Comparison of ENCODE assay signal across 1 mouse cellular context in the genomic region with DNA sequence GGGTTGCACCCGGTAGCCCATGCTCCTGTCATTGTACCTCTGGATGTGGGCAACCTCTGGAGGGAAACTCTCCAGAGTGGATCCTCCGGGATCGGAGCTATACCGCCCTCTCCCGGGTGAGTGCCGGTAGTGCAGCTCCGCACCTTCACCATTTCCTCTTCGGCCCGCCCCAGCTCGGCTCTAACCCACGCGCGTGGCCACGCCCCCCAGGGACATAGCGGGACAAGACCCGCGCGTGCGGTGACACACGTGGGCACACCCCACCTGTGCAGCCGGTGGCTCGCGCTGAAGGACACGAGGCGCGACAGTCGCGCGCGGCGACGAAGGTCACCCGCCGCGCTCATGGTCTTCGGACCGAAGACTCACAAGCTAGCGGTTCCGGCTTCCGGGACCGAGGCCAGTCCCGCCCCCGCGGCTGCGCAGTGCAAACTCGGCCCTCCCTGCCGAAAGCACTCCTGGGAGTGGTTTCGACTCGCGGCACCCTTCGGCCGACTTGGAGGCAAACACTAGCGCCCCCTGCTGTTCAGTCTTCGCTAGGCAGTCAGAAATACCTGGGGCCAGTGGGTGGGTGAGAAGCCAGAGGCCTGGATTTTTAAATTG.
A peak's percentile ranks its signal among the peaks of the same experiment; 100 is the strongest.
TF ChIP-seq lines count a peak whose summit lies in the region.

A gene (minus strand): TSS at position 432 of the 600 bp plus-strand sequence.

TF ChIP-seq in MEL, 35 proteins besides CTCF, POLR2A, EP300 and RAD21 (continued from another document):
- TF ChIP-seq E2F4 (IDR thresholded peaks at IDR 0.05; ENCODE audit: borderline replicate concordance, low read depth, low read length) (peak; percentile 41; the same call in 1 of the 2 replicates), SMC3 (IDR thresholded peaks at IDR 0.05; ENCODE audit: low read depth, low read length) (peak; percentile 87), CHD1 (IDR thresholded peaks at IDR 0.05; ENCODE audit: low read depth, low read length) (no peak), MYC (IDR thresholded peaks at IDR 0.05; ENCODE audit: low read depth, low read length) (peak; percentile 62; the same call in 1 of the 2 replicates), HCFC1 (IDR thresholded peaks at IDR 0.05; ENCODE audit: low read depth, low read length) (peak; percentile 86), POLR2AphosphoS2 (IDR thresholded peaks at IDR 0.05; ENCODE audit: low read length) (peak; percentile 94)
